Mouse (Mus musculus) stomach, postnatal 0 days (tissue): ENCODE data around the gene Trmt10a. TPM values are rescaled to one million over a fixed set of nuclear protein-coding genes. Genes with fewer than 3 reads are reported as not detected.

ENCODE experiments used
- ATAC-seq: fragments of 200-750 bp; cut with Nextera tagmentation; 2 replicates; pipeline ENCODE4 v1.8.0; 2017; ENCODE audit not compliant: low FRiP score, low TSS enrichment
- DNase-seq: peaks from one replicate; pipeline ENCODE4 v3.0.0-alpha.2; 2016; ENCODE audit warnings: low spot score
- H3K27ac ChIP-seq: fragments of 300-500 bp; sonication (generic); replicated peaks from 2 replicates; pipeline ENCODE4 v1.5.1; 2014; ENCODE audit warnings: mild to moderate bottlenecking, control low read depth
- H3K27me3 ChIP-seq: fragments of 300-500 bp; sonication (generic); 2 replicates; pipeline ENCODE4 v1.6.1; 2014; ENCODE audit warnings: low read length; ENCODE audit not compliant: control insufficient read depth, insufficient read depth
- H3K36me3 ChIP-seq: fragments of 300-500 bp; sonication (generic); 2 replicates; pipeline ENCODE4 v1.6.1; 2014; ENCODE audit warnings: low read length, mixed read lengths; ENCODE audit not compliant: control insufficient read depth, insufficient read depth
- H3K4me1 ChIP-seq: fragments of 300-500 bp; sonication (generic); replicated peaks from 2 replicates; pipeline ENCODE4 v1.6.1; 2014; ENCODE audit warnings: antibody characterized with exemption; ENCODE audit not compliant: control insufficient read depth, insufficient read depth
- H3K4me2 ChIP-seq: fragments of 300-500 bp; sonication (generic); replicated peaks from 2 replicates; pipeline ENCODE4 v1.6.1; 2014; ENCODE audit warnings: low read depth, mild to moderate bottlenecking, control low read depth, moderate library complexity
- H3K4me3 ChIP-seq: fragments of 300-500 bp; sonication (generic); 2 replicates; pipeline ENCODE4 v1.5.1; 2014; ENCODE audit warnings: low read depth, low read length, control low read depth
- H3K9ac ChIP-seq: fragments of 300-500 bp; sonication (generic); 2 replicates; pipeline ENCODE4 v1.6.1; 2014; ENCODE audit warnings: mild to moderate bottlenecking, low read length, control low read depth, mixed read lengths
- H3K9me3 ChIP-seq: fragments of 300-500 bp; sonication (generic); 2 replicates; pipeline ENCODE4 v1.6.1; 2016; ENCODE audit warnings: low read length; ENCODE audit not compliant: control insufficient read depth
- CTCF ChIP-seq: IDR thresholded peaks from 2 replicates; pipeline ENCODE4 v1.5.1; 2016; ENCODE audit warnings: antibody characterized with exemption, low read depth, mild to moderate bottlenecking, moderate library complexity
- EP300 ChIP-seq: optimal IDR thresholded peaks from 2 replicates; pipeline ENCODE3; 2016; ENCODE audit warnings: antibody characterized with exemption
- WGBS: fragments of 180-500 bp; shearing (Covaris S2); extraction: QIAGEN DNeasy Blood & Tissue Kit; methylation state at CpG from one replicate; pipeline ENCODE4 v1.1.7; 2014; 5-methylcytosine and 5-hydroxymethylcytosine counted together
- polyA plus RNA-seq: library from polyadenylated mRNA; unstranded; fragments of >200 nt; fragmentation: Nextera tagmentation; extraction: Ambion mirVana; gene quantifications from 2 replicates; pipeline ENCODE4 v1.2.1, GENCODE M21; 2015

The Trmt10a gene
- polyA plus RNA-seq, 1 experiment from 2014 or later, result 5.3 TPM

DNA sequence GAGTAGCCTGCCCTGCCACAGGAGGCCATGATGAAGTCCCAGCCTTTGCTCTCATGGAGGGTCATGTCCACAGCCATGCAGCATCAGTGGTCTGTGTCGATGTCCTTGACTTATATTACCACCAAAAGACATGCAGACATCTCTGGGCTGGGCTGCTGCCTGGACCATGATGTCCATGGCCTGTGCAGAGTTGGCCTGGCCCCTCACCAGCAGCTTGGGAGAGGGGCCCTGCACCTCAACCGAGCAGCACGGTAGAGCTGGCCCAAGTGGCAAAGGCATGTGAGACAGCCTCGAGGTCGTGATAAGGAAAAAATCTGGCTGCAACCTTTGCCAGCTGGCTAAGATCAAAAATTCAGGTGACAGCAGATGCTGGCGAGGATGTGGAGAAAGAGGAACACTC is 3.6 kb upstream of the Trmt10a start:
- H3K4me1 ChIP-seq, result no peaks in the 10 kb centered on the region
- H3K9me3 ChIP-seq, result no peaks in the 10 kb centered on the region
- ATAC-seq (no peak), DNase-seq (no peak)
- H3K9ac ChIP-seq, result no peak overlapping the region
- no peak overlapping the region for H3K4me2 ChIP-seq
- no peak overlapping the region for H3K4me3 ChIP-seq
- no peaks in the 10 kb centered on the region for H3K27me3 ChIP-seq
- H3K27ac ChIP-seq, result no peak overlapping the region
- 87% methylated on average over 6 of the region's 6 CpGs for whole genome bisulfite sequencing
- no peaks in the 10 kb centered on the region for H3K36me3 ChIP-seq
- TF ChIP-seq CTCF (no peak), EP300 (no peak)

DNA sequence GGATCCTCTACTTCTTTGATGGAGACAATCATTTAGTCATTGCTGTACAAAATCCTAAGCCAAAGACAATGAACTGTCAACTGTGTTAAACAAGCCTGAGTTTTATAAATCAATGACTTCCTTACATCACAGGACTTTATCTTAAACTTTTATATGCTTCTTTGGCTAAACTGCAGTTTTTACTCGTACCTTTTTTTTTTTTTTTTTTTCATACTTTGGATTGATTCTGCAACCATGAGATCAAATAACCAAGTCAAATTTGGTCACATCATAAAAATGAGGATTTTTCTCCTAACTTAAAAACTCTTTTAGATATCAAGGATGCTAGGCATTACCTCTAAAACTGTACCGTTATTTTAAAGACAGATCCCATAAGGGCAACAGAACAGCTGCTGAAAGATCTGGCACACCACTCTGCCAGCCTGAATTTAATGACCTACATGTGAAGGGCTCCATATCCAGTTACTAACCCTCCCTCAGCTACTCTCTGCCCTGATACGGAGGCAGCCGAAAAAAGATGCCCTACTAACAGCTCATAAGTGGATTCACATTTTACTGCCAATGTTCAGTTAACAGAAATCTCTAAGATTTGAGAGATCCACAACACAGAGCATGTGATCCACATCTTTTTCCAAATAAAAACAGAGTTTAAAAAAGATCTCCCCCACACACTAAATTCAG is 1.1 kb upstream of the Trmt10a start:
- Histone ChIP-seq H3K4me2 (peak overlapping the region; percentile 44), H3K36me3 (no peaks in the 10 kb centered on the region), H3K4me1 (no peaks in the 10 kb centered on the region), H3K9me3 (no peaks in the 10 kb centered on the region), H3K9ac (no peak overlapping the region), H3K4me3 (no peak overlapping the region), H3K27me3 (no peaks in the 10 kb centered on the region), H3K27ac (no peak overlapping the region)
- 57% methylated on average over 4 of the region's 4 CpGs for WGBS
- ATAC-seq (no peak), DNase-seq (no peak)
- TF ChIP-seq CTCF (no peak), EP300 (no peak)

DNA sequence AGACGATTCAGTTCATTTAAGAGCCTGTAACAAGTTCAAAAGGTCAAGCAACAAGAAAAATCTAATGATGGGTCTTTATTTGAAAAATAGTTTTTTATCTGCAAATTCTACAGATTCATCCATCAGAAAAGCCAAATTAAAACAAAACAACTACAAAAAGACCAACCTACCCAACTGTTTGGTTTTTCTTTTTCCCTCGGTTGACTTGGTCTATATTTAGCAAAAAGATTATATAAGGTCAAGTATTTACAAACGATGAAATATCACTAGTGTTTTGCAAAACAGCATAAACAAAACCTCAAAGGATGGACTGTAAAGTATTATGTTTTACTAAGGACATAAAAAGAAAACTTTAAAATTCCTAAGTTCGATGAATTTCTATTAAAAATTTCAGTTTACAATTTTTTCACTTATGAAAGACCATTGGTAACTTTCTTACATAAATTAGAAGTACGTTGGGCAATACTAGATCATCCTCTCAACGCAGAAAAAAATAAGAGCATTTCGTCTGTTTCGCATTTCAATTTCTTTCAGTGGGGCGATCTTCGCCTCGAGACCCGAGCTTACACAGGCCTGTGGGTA is 424 bp upstream of the Trmt10a start:
- no peak for ATAC-seq
- WGBS, result 4% methylated on average over 12 of the region's 12 CpGs

DNA sequence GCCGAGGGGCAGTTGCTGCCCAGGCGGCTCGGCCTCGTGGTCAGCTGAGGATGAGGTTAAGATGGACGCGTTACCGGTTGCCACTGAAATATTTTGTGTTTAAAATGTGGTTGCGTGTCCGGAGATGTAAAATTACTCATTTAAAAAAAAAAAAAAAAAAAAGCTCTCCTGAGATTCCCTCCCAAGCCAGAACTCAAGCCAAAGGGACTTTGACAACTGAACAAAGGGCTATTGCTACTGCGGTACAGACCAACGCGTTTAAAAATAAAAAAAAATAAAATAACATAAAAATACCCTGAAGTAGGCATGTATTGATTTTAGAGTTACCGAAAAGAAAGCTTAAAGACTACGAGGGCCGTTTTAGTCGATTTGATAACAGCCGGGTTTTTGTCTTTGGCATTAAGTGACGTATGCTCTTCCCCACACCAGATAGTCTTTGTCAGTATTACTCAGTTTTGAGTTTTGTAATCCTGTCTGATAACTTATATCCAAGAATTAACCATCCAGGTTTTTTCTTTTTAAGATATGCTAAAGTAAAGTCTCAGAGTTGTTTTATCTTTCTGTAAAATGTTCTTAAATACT is 903 bp downstream of the Trmt10a start:
- ATAC-seq (no peak), DNase-seq (no peak)
- H3K4me1 ChIP-seq, result no peaks in the 10 kb centered on the region
- peak overlapping the region; percentile 98 for H3K27ac ChIP-seq
- TF ChIP-seq EP300 (no peak), CTCF (no peak)
- no peaks in the 10 kb centered on the region for H3K9me3 ChIP-seq
- no peaks in the 10 kb centered on the region for H3K36me3 ChIP-seq
- no peaks in the 10 kb centered on the region for H3K27me3 ChIP-seq
- H3K4me2 ChIP-seq, result peak overlapping the region; percentile 53
- H3K4me3 ChIP-seq, result peak overlapping the region; percentile 47
- under 1% methylated on average over 18 of the region's 18 CpGs for WGBS
- H3K9ac ChIP-seq, result peak overlapping the region; percentile 66

More for the DNA sequence above, 424 bp upstream of the Trmt10a start:
- Histone ChIP-seq H3K27me3 (no peaks in the 10 kb centered on the region), H3K36me3 (no peaks in the 10 kb centered on the region), H3K27ac (peak overlapping the region; percentile 98; the same call in 1 of the 2 replicates), H3K4me3 (peak overlapping the region; percentile 47), H3K4me2 (peak overlapping the region; percentile 44), H3K9ac (peak overlapping the region; percentile 32; the same call in 1 of the 2 replicates), H3K4me1 (no peaks in the 10 kb centered on the region), H3K9me3 (no peaks in the 10 kb centered on the region)
- TF ChIP-seq CTCF (no peak), EP300 (peak; percentile 88)
- DNase-seq, result no peak

DNA sequence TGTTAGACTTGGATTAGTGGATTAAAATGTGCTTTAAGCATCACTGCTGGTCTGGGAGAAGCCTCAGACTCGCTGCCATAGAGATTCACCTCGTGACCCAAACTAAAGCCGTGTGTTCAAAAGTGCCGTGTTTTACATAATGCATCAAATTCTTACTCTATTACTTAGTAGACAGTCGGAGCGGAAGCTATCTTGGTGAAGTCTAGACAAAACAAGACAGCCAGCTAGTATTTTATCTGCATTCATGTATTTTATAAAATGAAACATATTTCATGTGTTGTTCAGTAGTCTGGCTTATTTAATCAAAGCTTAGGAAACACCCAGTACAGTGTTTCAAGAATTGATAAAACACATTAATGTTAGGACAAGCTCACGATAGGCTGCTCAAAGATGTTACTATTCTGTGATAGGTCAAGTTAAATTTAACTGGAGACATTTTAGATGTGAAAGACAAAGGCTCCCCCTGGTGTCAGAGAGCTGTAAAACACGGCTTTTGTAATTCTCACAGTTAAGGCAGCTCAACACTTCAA is 1.5 kb downstream of the Trmt10a start, which contains the start of gene Mttp:
Gene Mttp (minus strand): TSS at position 327 of the 530 bp plus-strand sequence.
- peak; percentile 86 for TF ChIP-seq CTCF
- no peak for TF ChIP-seq EP300
- Histone ChIP-seq H3K36me3 (0 out of 2 replicates have a peak, but pooled peaks cover 3% of the 10 kb centered on the region), H3K27me3 (no peaks in the 10 kb centered on the region), H3K9ac (peak within 1 kb of the TSS; percentile 66), H3K4me2 (peak within 1 kb of the TSS; percentile 53), H3K27ac (peak within 1 kb of the TSS; percentile 98), H3K4me1 (no peaks in the 10 kb centered on the region), H3K9me3 (no peaks in the 10 kb centered on the region), H3K4me3 (peak within 1 kb of the TSS; percentile 47)
- DNase-seq, result peak; percentile 68
- no peak for ATAC-seq
- under 1% methylated on average over 8 of the region's 8 CpGs for WGBS

DNA sequence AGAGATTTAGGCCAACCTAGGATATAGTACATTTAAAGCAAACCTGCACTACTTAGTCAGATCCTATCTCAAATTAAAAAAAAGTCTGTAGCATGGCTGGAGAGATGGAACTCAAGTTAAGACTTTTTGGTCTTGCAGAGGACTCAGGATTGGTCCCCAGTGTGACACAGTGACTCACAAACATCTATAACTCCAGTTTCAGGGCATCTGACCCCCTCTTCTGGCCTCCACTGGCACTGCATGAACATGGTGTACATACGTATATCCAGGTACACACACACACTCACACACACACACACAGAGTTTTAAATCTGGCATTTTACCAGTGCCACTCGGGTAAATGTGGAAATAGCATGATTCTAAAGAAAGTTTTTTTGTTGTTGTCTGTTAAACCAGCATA is 5.6 kb downstream of the Trmt10a start:
- H3K4me2 ChIP-seq, result no peak overlapping the region
- H3K27ac ChIP-seq, result no peak overlapping the region
- TF ChIP-seq CTCF (0 out of 2 replicates have a peak, but pooled peaks have one; percentile 9), EP300 (no peak)
- no peak overlapping the region for H3K4me3 ChIP-seq
- H3K36me3 ChIP-seq, result 0 out of 2 replicates have a peak, but pooled peaks cover 3% of the 10 kb centered on the region
- DNase-seq (no peak), ATAC-seq (no peak)
- no peak overlapping the region for H3K9ac ChIP-seq
- no peaks in the 10 kb centered on the region for H3K27me3 ChIP-seq
- no peaks in the 10 kb centered on the region for H3K4me1 ChIP-seq
- no peaks in the 10 kb centered on the region for H3K9me3 ChIP-seq
- 91% methylated on average over 2 of the region's 2 CpGs for WGBS
